Mouse (Mus musculus) heart, postnatal 4 days (tissue): Measurements from ENCODE around the gene Dock1. TPM values are rescaled to one million over a fixed set of nuclear protein-coding genes. Genes with fewer than 3 reads are reported as not detected.

Experiments used
- DNase-seq: peaks from one replicate; pipeline ENCODE4 v3.0.0; 2021
- total RNA-seq, 2 experiments: library from RNA; stranded (reverse); gene quantifications; 2 replicates each; pipeline ENCODE4 v1.2.3; 2021

The Dock1 gene
- total RNA-seq, 2 experiments from 2014 or later = 53.7 to 56.5 TPM

- no peak for DNase-seq
These were observed 393.4 kb downstream of the Dock1 start for GRCm38 (mm10) chr7:135063886-135064285.

GRCm38 (mm10) chr7:135065301-135065700, 394.8 kb downstream of the Dock1 start:
- no peak for DNase-seq

DNA sequence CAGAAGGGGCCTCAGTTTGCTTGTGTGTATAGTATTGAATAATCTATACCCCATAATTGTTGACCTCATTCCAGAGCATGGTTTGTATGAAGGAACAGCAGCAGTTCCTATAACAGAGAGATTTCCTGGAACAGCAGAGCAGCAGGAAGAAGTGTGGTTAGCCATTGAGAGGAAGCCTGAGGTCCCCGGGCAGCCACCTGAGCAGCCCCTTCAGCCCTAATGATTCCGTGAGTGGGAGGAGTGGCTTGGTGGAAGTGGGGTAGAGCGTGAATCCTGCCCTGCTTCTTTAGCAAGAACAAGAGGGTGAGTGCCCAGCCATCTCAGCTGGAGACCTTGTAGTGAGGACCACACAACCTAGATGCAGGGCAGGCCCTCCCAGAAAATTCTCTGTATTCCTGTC, 398.4 kb downstream of the Dock1 start:
- DNase-seq = no peak

DNA sequence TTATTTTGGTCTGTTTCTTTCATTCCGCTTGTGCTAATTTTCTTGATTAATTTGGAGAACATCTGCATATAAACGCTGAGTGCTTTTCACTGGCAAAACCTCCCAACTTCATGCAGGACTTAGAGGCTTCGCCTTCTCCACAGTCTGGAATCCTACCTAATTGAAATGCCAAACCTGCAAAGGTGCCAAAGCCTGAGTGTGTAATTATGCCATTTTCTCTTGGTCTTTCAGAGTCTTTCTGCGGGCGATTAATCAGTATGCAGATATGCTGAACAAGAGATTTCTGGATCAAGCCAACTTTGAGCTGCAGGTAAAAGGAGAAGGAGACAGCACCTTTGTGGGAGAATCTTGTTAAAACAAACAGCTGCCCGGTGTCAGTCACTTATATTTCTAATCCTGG, 406.4 kb downstream of the Dock1 start:
- DNase-seq = no peak

DNA sequence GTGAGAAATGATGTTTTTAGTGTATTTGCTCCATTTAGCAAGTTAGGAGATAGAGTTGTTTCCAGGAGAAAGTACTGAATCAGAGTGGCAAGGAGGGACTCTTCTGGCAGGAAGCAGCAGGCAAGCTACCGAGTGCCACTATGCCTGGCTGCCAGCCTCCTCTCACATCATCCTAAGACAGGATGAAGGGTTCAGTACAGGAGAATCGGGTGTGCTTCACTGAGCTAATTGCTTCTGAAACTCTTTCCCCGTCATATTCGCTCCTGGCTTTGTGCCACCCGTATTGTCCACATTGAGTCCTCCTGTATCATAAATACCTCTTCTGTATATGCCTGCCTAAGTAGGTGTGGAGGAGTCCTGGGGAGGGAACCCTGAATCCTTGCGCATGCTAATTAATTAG, 406.9 kb downstream of the Dock1 start:
- DNase-seq = no peak

DNA sequence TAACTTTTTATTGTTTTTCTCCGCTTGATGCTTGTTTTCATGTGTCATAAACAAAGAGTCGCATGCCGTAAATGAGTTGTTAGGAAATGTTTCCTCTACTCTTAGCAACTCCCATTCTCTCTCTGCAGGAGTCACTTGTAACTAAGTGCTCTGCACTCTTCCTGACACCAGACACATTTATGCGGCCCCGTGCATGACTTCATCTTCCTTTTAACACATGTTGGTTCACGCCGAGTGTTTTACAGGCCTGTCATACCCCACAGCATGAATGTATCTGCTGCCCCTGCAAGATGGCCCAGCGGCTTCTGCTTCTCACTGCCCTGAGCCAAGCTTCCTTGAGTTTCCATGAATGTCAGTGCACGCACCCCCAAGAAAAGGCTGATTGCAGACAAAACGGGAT, 407.4 kb downstream of the Dock1 start:
- DNase-seq = no peak

DNA sequence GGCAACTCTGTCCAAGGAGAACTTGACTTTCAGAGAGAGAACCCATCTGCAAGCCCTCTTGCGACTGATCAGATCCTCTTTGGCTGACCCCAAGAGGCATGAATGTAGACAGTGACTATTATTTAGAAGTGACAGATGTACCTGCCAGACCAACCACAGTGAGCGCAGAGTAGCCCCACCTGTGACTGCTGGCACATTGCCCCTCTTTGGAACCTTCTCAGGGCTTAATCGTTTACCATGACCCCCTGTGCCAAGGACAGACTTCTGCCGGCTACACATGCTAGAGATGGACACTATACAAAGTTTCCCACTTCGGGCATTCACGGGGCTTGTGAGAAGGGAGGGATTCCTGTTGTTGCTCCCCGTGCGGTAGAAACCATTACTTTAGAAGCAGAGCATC, 413.0 kb downstream of the Dock1 start:
- DNase-seq = no peak

- no peak for DNase-seq
These were observed 413.6 kb downstream of the Dock1 start for GRCm38 (mm10) chr7:135084069-135084468.

DNA sequence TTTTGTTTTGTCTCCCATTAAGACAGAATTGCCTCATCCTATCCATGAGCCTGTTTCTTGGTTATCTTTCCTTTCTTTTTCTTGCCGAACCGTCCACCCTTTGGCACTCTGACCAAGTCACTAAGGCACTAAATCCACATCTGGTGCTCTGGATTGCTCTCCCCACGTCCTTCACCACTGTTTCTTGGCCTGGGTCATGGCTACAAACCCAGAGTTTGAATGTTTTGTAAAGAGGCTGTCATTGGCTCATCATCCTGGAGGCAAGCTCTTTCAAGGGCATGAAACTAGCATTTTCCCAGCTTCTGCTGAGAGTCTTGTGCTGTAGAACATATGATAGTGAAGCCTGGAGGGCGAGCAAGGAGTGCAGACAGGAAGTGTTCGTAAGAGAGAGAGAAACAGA, 416.1 kb downstream of the Dock1 start:
- no peak for DNase-seq

- no peak for DNase-seq
These were observed 419.2 kb downstream of the Dock1 start for GRCm38 (mm10) chr7:135089626-135090025.

DNA sequence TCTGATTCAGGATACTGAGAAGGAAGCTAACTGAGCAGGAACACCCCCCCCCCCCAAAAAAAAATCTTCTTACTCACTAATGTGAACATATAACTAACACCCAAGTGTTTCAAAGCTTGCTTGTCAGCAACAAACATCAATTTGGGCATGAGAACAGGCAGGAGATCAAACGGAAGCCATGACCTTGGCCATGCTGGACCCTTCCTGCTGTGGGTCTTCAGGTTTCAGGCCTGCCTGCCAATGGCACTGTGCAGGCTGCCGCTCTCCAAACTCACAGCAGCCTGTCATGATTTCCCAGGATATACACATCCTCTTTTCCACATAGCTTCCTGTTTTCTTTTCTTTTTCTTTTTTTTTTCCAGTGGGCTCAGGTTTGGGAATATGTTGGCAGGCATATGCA, 423.4 kb downstream of the Dock1 start:
- peak; percentile 10 for DNase-seq

GRCm38 (mm10) chr7:135101921-135102320, 431.5 kb downstream of the Dock1 start:
- DNase-seq = no peak

DNA sequence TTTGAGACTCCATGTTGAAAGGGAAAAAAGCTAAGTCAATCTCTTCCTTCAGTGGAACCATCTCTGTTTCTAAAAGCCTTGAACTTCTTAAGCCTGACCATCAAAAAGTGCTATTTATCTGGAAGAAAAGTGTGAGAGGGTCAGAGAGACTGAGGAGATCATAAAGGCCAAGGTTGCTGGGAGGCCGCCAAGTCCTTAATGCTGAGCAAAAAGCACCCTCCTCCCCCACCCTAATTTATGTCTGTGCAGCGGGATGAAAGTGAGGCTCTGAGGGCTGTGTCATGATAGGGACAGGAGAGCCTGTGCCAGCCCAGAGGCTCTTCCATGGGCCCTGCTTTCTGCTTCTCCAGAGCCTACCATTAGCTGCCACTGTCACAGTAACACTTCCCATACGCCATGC, 436.1 kb downstream of the Dock1 start:
- DNase-seq = no peak

- no peak for DNase-seq
These were observed 439.9 kb downstream of the Dock1 start for GRCm38 (mm10) chr7:135110307-135110706.

DNA sequence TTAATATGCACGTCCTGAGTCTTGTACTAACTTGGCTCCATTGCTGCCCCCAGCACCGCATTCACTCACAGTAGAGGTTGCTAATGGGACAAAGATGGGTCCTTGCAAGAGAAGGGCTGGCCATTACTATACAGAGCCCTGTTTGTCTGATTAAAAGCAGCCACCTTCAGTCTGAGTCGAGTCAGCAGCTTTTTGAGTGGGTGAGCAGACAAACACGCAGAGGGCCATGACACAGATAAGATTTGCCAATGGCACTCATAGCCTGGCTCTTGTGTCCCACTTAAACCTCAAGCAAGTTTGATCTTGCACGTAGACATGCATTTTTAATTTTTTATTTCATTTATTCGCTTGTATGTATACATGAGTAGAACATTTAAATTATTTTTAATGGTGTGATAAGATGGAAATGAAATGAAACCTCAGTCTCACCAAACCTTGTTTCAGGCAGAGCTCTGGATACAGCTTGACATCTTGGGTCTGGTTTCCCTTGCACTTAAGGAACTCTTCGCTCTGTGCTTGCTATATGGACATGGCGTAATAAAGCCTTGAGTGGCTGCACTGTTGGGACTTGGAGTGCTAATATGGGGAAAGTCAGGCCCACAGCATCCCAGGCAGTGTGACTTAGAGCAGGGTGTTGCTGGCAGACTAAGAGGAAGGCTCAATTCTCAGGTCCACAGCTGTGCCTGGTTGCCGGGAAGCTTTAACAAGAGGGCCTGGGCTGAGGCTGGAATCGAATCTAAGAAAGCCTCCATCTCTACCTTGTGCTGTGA, 455.0 kb downstream of the Dock1 start:
- DNase-seq = no peak

- no peak for DNase-seq
These were observed 462.0 kb downstream of the Dock1 start for GRCm38 (mm10) chr7:135132461-135132860.

GRCm38 (mm10) chr7:135134619-135135018, 464.2 kb downstream of the Dock1 start:
- DNase-seq = no peak

GRCm38 (mm10) chr7:135139153-135139612, 468.7 kb downstream of the Dock1 start:
- no peak for DNase-seq

GRCm38 (mm10) chr7:135144731-135145130, 474.3 kb downstream of the Dock1 start:
- no peak for DNase-seq

DNA sequence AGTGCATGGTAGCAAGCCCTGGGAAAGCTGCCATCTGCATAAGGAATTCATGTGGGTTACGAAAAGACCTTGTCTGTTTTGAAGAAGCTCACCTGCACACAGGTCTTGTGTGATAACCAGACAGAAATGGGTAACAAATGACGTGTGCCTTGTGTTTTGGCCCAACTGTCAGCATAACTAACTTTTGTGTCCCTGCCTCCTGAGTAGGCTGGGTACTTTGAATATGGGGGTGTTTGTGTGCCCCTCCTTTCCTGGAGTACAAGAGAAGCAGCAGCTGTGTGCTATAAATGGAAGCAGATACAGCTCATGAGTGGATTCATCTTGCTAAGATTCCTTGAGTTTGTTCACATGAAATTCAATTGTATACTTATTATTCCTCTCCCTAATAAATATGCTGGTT, 480.5 kb downstream of the Dock1 start:
- DNase-seq = no peak

DNA sequence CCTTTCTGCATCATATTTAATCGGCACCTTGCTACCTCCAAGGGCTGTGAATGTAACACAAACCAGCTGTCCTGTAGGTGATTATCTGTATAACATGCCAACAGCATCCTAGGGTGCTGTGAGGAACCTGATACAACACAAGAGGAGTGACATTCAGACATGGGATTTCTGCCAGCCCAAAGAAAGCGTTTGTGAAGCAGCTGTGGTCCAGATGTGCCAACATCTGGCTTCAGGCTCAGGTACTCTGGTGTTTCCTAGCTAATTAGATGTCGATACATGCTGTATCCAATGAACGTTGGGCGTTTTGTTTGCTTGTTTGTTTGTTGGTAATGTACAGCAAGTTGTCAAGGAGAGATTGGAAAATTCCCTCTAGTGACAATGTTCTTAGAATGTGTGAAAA, 487.1 kb downstream of the Dock1 start:
- DNase-seq = no peak

DNA sequence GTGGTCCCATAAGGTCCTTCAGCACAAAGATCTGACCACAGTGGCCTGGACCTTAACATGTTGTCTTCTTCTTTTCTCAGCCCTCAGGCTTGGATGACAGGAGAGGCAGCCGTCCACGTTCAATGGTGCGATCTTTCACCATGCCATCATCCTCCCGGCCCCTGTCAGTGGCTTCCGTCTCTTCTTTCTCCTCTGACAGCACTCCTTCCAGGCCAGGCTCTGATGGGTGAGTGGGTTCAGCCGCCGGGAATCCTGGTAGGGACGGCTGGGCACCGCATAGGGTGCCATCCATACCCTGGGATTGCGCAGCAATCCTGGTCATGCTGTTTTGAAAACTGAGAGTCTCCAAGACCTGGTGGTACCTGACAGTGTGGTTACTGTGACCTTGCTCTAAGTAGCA, 487.9 kb downstream of the Dock1 start:
- DNase-seq = no peak

DNA sequence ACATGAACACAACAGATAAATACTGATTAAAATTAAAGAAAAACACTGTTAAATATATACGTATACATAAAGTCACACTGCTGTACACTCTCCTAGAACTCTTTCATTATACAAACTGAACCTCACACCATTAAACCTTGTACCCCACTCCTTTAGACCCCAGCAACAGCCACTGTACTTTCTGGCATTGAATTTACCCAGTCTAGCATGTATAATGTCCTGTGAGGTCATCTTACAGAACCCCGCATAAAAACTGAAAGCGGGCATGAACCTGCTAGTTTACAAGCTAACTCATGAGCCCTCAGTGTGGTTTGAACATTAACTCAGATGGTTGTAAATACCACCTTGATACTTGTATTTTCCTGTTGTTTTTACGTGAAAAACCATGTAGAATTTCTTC, 489.2 kb downstream of the Dock1 start:
- DNase-seq = no peak

- DNase-seq = peak; percentile 68
These were observed 494.7 kb downstream of the Dock1 start for GRCm38 (mm10) chr7:135165155-135165554.

DNA sequence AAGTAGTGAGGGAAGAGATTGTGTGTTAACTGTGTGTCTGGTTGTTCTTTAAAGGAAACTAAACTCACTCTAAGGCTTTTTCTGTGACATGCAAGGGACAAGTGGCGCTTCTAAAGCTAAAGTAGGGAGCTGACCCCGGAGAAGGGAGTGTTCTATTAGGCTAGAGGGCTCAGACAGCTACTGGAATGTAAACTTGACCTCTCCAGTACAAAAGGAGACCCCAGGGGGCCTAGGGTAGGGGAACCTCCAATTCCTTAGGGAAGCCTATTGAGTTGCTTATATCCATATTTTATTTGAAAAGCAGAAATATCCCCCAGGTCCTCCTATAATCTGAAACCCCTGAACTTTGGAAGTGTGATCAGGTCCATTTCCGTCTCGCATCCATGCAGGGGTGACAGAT, 499.5 kb downstream of the Dock1 start:
- DNase-seq = no peak
